Mouse (Mus musculus) kidney, postnatal 0 days (tissue): Measurements from ENCODE around the gene Mtif3. TPM values are rescaled to one million over a fixed set of nuclear protein-coding genes. Genes with fewer than 3 reads are reported as not detected.

Source experiments
- ATAC-seq: fragments of 200-750 bp; cut with Nextera tagmentation; replicated peaks from 2 replicates; pipeline ENCODE4 v1.8.0; 2017; ENCODE audit warnings: low read depth, moderate number of reproducible peaks, moderate TSS enrichment, moderate library complexity; ENCODE audit not compliant: low FRiP score
- DNase-seq: peaks from one replicate; pipeline ENCODE4 v3.0.0-alpha.2; 2016; ENCODE audit warnings: low spot score
- H3K27ac ChIP-seq: fragments of 300-500 bp; sonication (generic); 2 replicates; pipeline ENCODE4 v1.5.1; 2014; ENCODE audit warnings: mild to moderate bottlenecking
- H3K27me3 ChIP-seq: fragments of 300-500 bp; sonication (generic); 2 replicates; pipeline ENCODE4 v1.6.1; 2014; ENCODE audit warnings: low read length, mixed read lengths; ENCODE audit not compliant: insufficient read depth
- H3K36me3 ChIP-seq: fragments of 300-500 bp; sonication (generic); 2 replicates; pipeline ENCODE4 v1.6.1; 2014; ENCODE audit warnings: low read length, mixed read lengths; ENCODE audit not compliant: insufficient read depth
- H3K4me1 ChIP-seq: fragments of 300-500 bp; sonication (generic); replicated peaks from 2 replicates; pipeline ENCODE4 v1.6.1; 2014; ENCODE audit warnings: antibody characterized with exemption, low read length, mixed read lengths; ENCODE audit not compliant: insufficient read depth
- H3K4me2 ChIP-seq: fragments of 300-500 bp; sonication (generic); 2 replicates; pipeline ENCODE4 v1.6.1; 2014; ENCODE audit warnings: mild to moderate bottlenecking, low read length, moderate library complexity, mixed read lengths
- H3K4me3 ChIP-seq: fragments of 300-500 bp; sonication (generic); replicated peaks from 2 replicates; pipeline ENCODE4 v1.5.1; 2014; ENCODE audit warnings: low read depth, low read length
- H3K9ac ChIP-seq: fragments of 300-500 bp; sonication (generic); 2 replicates; pipeline ENCODE4 v1.6.1; 2014; ENCODE audit warnings: low read depth, low read length
- H3K9me3 ChIP-seq: fragments of 300-500 bp; sonication (generic); replicated peaks from 2 replicates; pipeline ENCODE4 v1.6.1; 2016; ENCODE audit warnings: low read length, inconsistent platforms, mixed read lengths
- CTCF ChIP-seq: IDR thresholded peaks from 2 replicates; pipeline ENCODE4 v1.5.1; 2016; ENCODE audit warnings: antibody characterized with exemption, low read depth, mild to moderate bottlenecking, moderate library complexity
- WGBS: fragments of 180-500 bp; shearing (Covaris S2); extraction: QIAGEN DNeasy Blood & Tissue Kit; methylation state at CpG from one replicate; pipeline ENCODE4 v1.1.7; 2014; 5-methylcytosine and 5-hydroxymethylcytosine counted together
- polyA plus RNA-seq: library from polyadenylated mRNA; unstranded; fragments of >200 nt; fragmentation: Nextera tagmentation; extraction: Ambion mirVana; gene quantifications from 2 replicates; pipeline ENCODE4 v1.2.1, GENCODE M21; 2015

Mtif3 gene
- polyA plus RNA-seq, 1 experiment from 2014 or later = 32.3 TPM

DNA sequence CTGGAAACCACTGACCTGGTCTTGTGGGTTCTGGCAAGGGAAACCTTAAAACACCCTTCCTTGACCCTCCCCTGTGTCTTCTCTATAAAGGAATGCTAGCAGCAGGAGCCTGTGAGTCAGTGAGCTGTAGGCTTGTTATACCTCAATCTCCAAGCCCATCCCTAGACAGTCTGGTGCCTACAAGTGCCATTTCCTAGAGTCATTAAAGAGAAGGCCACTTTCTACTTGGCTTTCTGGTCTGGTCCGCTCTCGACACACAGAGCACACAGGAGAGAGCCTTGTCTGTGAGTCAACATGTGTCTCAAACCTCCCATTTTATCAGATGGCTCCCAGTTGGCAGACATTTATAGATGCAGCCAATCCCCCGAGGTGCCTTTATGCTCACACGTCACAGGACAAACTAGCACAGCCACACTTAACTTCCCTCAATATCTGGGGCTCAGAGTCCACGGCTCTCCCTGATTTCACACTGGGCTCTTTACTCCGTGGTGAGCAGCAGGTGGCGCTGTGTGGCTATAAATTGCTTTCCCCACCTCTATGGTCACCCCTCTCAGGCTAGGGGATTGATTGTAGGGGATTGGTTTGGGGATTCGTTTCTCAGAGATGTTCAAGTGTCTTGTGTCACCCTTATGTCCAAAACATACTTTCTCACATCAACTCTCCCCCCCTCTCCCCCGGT lies 49.4 kb downstream of the Mtif3 start:
- ATAC-seq = no peak
- peak; percentile 88 for TF ChIP-seq CTCF
- no peaks in the 10 kb centered on the region for H3K27me3 ChIP-seq
- H3K36me3 ChIP-seq = no peaks in the 10 kb centered on the region
- no peak overlapping the region for H3K27ac ChIP-seq
- 26% methylated on average over 9 of the region's 9 CpGs for WGBS
- no peak overlapping the region for H3K4me2 ChIP-seq
- H3K4me1 ChIP-seq = no peaks in the 10 kb centered on the region
- H3K9me3 ChIP-seq = no peaks in the 10 kb centered on the region
- H3K4me3 ChIP-seq = no peak overlapping the region
- DNase-seq = peak; percentile 78
- H3K9ac ChIP-seq = no peak overlapping the region

DNA sequence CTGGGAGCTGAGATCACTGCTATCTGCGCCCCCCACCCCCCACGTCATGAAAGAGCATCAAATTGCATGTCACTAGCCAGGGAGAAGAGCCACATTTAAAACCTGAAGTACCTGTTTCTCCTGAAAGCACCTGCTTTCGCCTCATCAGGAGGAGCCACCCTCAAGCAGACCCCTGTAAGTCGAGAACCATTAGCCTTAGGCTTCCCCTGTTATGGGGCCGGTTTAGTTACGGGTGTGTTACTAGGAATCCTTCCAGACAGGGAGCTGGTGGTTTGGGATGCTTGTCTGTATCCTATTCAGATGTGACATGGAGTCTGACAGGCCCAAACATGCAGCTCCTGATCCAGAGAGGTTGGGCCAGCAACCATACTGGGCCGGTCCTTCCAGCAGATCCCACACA lies 50.2 kb downstream of the Mtif3 start:
- ATAC-seq (no peak), DNase-seq (no peak)
- Histone ChIP-seq H3K36me3 (no peaks in the 10 kb centered on the region), H3K27me3 (no peaks in the 10 kb centered on the region), H3K4me1 (no peaks in the 10 kb centered on the region), H3K9ac (no peak overlapping the region), H3K27ac (no peak overlapping the region), H3K9me3 (no peaks in the 10 kb centered on the region), H3K4me3 (no peak overlapping the region), H3K4me2 (no peak overlapping the region)
- 69% methylated on average over 7 of the region's 7 CpGs for WGBS
- TF ChIP-seq CTCF = no peak

GRCm38 (mm10) chr5:146912206-146912605 lies 51.4 kb downstream of the Mtif3 start:
- Histone ChIP-seq H3K4me2 (no peak overlapping the region), H3K27me3 (no peaks in the 10 kb centered on the region), H3K9me3 (no peaks in the 10 kb centered on the region), H3K27ac (no peak overlapping the region), H3K4me1 (0 out of 2 replicates have a peak, but pooled peaks cover 5% of the 10 kb centered on the region), H3K4me3 (no peak overlapping the region), H3K9ac (no peak overlapping the region), H3K36me3 (no peaks in the 10 kb centered on the region)
- ATAC-seq (peak; percentile 58), DNase-seq (peak; percentile 69)
- no peak for TF ChIP-seq CTCF
- 3% methylated on average over 9 of the region's 9 CpGs for WGBS

DNA sequence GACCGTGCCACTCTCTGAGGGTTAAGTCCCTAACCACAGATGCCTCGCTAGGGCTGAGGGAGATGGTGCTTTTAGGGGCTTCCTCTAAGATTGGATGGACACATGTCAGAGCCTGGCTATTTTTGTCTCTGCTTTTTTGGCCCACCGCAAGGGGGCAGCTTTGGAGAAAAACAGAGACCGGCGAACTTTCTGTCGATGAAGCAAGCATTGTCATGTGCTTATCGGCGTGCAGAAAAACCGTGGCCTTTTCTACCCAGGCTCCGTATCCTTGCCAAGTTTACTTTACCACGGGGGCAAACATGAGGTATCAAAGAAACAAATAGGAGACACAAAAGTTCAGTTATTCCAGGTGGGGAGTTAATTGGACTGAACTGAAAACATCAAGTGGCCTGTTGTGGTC lies 55.0 kb downstream of the Mtif3 start:
- no peak for ATAC-seq
- Histone ChIP-seq H3K4me1 (0 out of 2 replicates have a peak, but pooled peaks cover 5% of the 10 kb centered on the region), H3K9ac (no peak overlapping the region), H3K9me3 (no peaks in the 10 kb centered on the region), H3K4me2 (no peak overlapping the region), H3K4me3 (no peak overlapping the region), H3K36me3 (no peaks in the 10 kb centered on the region), H3K27me3 (no peaks in the 10 kb centered on the region), H3K27ac (no peak overlapping the region)
- peak; percentile 30; the same call in 1 of the 2 replicates for TF ChIP-seq CTCF
- 62% methylated on average over 11 of the region's 11 CpGs for WGBS
- no peak for DNase-seq

DNA sequence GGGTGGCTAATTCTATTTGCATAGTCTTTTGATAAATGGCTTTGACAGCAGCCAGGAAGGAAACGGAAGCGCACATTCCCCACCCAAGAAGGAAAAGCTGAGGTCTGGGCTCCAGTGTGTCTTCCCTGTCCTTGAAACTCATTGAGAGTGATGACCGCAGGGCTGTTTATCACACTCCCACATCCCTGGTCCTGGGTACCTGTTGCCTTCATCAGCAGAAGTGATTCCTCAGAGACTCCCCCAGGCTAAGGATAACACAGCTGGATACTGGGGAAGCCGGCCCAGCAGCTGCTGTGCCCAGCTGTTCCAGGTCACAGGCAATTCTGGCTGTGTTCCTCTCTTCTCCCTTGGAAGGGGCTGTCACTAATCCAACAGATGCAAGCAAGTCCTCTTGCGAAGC lies 56.1 kb downstream of the Mtif3 start:
- no peak overlapping the region for H3K9ac ChIP-seq
- H3K27ac ChIP-seq = no peak overlapping the region; the same call in 1 of the 2 replicates
- WGBS = 22% methylated on average over 5 of the region's 5 CpGs
- H3K27me3 ChIP-seq = no peaks in the 10 kb centered on the region
- H3K9me3 ChIP-seq = no peaks in the 10 kb centered on the region
- no peak for ATAC-seq
- DNase-seq = peak; percentile 64
- H3K4me2 ChIP-seq = no peak overlapping the region
- H3K4me1 ChIP-seq = 0 out of 2 replicates have a peak, but pooled peaks cover 5% of the 10 kb centered on the region
- H3K36me3 ChIP-seq = no peaks in the 10 kb centered on the region
- no peak overlapping the region for H3K4me3 ChIP-seq
- TF ChIP-seq CTCF = no peak

GRCm38 (mm10) chr5:146905486-146906172 lies 58.0 kb downstream of the Mtif3 start:
- H3K27me3 ChIP-seq = no peaks in the 10 kb centered on the region
- WGBS = 27% methylated on average over 14 of the region's 14 CpGs
- H3K27ac ChIP-seq = no peak overlapping the region
- no peaks in the 10 kb centered on the region for H3K36me3 ChIP-seq
- DNase-seq (peak; percentile 87), ATAC-seq (peak; percentile 49; the same call in 1 of the 2 replicates)
- H3K4me3 ChIP-seq = no peak overlapping the region
- H3K4me2 ChIP-seq = no peak overlapping the region
- no peak overlapping the region for H3K9ac ChIP-seq
- no peaks in the 10 kb centered on the region for H3K9me3 ChIP-seq
- TF ChIP-seq CTCF = peak; percentile 97
- 0 out of 2 replicates have a peak, but pooled peaks cover 5% of the 10 kb centered on the region for H3K4me1 ChIP-seq
